Mouse (Mus musculus): ENCODE data around the gene Gm3435. TPM values are rescaled to one million over a fixed set of nuclear protein-coding genes. Genes with fewer than 3 reads are reported as not detected.
A peak's percentile ranks its signal among the peaks of the same experiment; 100 is the strongest.

Gm3435 gene
- polyA plus RNA-seq, 1 experiment from 2014 or later = 4.1 TPM

- CTCF ChIA-PET = interaction anchor here (1.7 kb wide), 1 partner anchor 10 kb away, joined by 7 read pairs; no protein-coding TSS in a partner anchor
- in situ Hi-C loops (cut with MboI; ENCODE audit: low pct_unique_long_range_greater_than_20kb) = loop anchor here (25.0 kb wide), 2 partner anchors 331 to 656 kb away; partner anchors contain the start of genes Chd1, Dll1 and Fam120b
- no peak for ATAC-seq
- no peak for TF ChIP-seq CTCF (IDR thresholded peaks at IDR 0.05)
- POLR2A ChIA-PET = no interaction called here
- DNase-seq (ENCODE audit: low read depth, low spot score) = no peak
- H3K27me3 ChIP-seq = no peaks in the 10 kb centered on the region
These were observed 45.9 kb downstream of the Gm3435 start for GRCm38 (mm10) chr17:15055925-15056324.

- in situ Hi-C loops (cut with MboI; ENCODE audit: low pct_unique_long_range_greater_than_20kb) = loop anchor here (25.0 kb wide), 2 partner anchors 329 to 654 kb away; partner anchors contain the start of genes Chd1, Dll1 and Fam120b
- no peak for DNase-seq (ENCODE audit: low read depth, low spot score)
- ATAC-seq = no peak
- H3K27me3 ChIP-seq = no peaks in the 10 kb centered on the region
- no peak for TF ChIP-seq CTCF (IDR thresholded peaks at IDR 0.05)
- POLR2A ChIA-PET = interaction anchor here (0.9 kb wide), 1 partner anchor 331 kb away, joined by 3 read pairs; no protein-coding TSS in a partner anchor
- CTCF ChIA-PET = interaction anchor here (1.4 kb wide), 1 partner anchor 400 kb away, joined by 3 read pairs; no protein-coding TSS in a partner anchor
These were observed 48.2 kb downstream of the Gm3435 start for GRCm38 (mm10) chr17:15058161-15058591.

GRCm38 (mm10) chr17:15059646-15060045 is 49.7 kb downstream of the Gm3435 start:
- H3K27me3 ChIP-seq = no peaks in the 10 kb centered on the region
- ATAC-seq (no peak), DNase-seq (ENCODE audit: low read depth, low spot score) (no peak)
- in situ Hi-C loops (cut with MboI; ENCODE audit: low pct_unique_long_range_greater_than_20kb) = loop anchor here (25.0 kb wide), 2 partner anchors 328 to 653 kb away; partner anchors contain the start of genes Chd1, Dll1 and Fam120b
- ChIA-PET POLR2A (no interaction called here), CTCF (no interaction called here)
- TF ChIP-seq CTCF (IDR thresholded peaks at IDR 0.05) = no peak

GRCm38 (mm10) chr17:15060356-15060755 is 50.4 kb downstream of the Gm3435 start:
- ChIA-PET POLR2A (no interaction called here), CTCF (no interaction called here)
- no peak for TF ChIP-seq CTCF (IDR thresholded peaks at IDR 0.05)
- no peaks in the 10 kb centered on the region for H3K27me3 ChIP-seq
- in situ Hi-C loops (cut with MboI; ENCODE audit: low pct_unique_long_range_greater_than_20kb) = loop anchor here (25.0 kb wide), 2 partner anchors 327 to 652 kb away; partner anchors contain the start of genes Chd1, Dll1 and Fam120b
- ATAC-seq = no peak
- no peak for DNase-seq (ENCODE audit: low read depth, low spot score)

- ChIA-PET CTCF (interaction anchor here (0.6 to 4.0 kb wide), 13 partner anchors 9 to 402 kb away, joined by 3 to 40 read pairs (median 5); partner anchors contain the start of genes Dll1 and Fam120b), POLR2A (interaction anchor here (0.6 to 0.8 kb wide), 2 partner anchors 308 to 312 kb away, joined by 3 read pairs; no protein-coding TSS in a partner anchor)
- TF ChIP-seq CTCF (IDR thresholded peaks at IDR 0.05) = peak; percentile 91
- in situ Hi-C loops (cut with MboI; ENCODE audit: low pct_unique_long_range_greater_than_20kb) = loop anchor here (25.0 kb wide), 2 partner anchors 322 to 647 kb away; partner anchors contain the start of genes Chd1, Dll1 and Fam120b
- ATAC-seq (peak; percentile 51), DNase-seq (ENCODE audit: low read depth, low spot score) (peak; percentile 22)
- H3K27me3 ChIP-seq = no peaks in the 10 kb centered on the region
These were observed 55.5 kb downstream of the Gm3435 start for GRCm38 (mm10) chr17:15065391-15066024.

- ChIA-PET POLR2A (interaction anchor here (0.6 kb wide), 1 partner anchor 311 kb away, joined by 3 read pairs; no protein-coding TSS in a partner anchor), CTCF (interaction anchor here (1.0 to 4.0 kb wide), 10 partner anchors 10 to 401 kb away, joined by 3 to 40 read pairs (median 7); partner anchors contain the start of genes Dll1 and Fam120b)
- ATAC-seq = no peak
- no peak for TF ChIP-seq CTCF (IDR thresholded peaks at IDR 0.05)
- in situ Hi-C loops (cut with MboI; ENCODE audit: low pct_unique_long_range_greater_than_20kb) = loop anchor here (25.0 kb wide), 2 partner anchors 321 to 646 kb away; partner anchors contain the start of genes Chd1, Dll1 and Fam120b
- H3K27me3 ChIP-seq = no peaks in the 10 kb centered on the region
- no peak for DNase-seq (ENCODE audit: low read depth, low spot score)
These were observed 56.1 kb downstream of the Gm3435 start for GRCm38 (mm10) chr17:15066066-15066465.

- DNase-seq (ENCODE audit: low read depth, low spot score) = no peak
- in situ Hi-C loops (cut with MboI; ENCODE audit: low pct_unique_long_range_greater_than_20kb) = loop anchor here (25.0 kb wide), 2 partner anchors 320 to 645 kb away; partner anchors contain the start of genes Chd1, Dll1 and Fam120b
- H3K27me3 ChIP-seq = no peaks in the 10 kb centered on the region
- ChIA-PET CTCF (interaction anchor here (1.2 to 4.0 kb wide), 6 partner anchors 22 to 400 kb away, joined by 3 to 40 read pairs (median 10); partner anchors contain the start of genes Dll1 and Fam120b), POLR2A (interaction anchor here (0.6 to 1.9 kb wide), 2 partner anchors 35 to 310 kb away, joined by 3 to 5 read pairs; no protein-coding TSS in a partner anchor)
- no peak for ATAC-seq
- TF ChIP-seq CTCF (IDR thresholded peaks at IDR 0.05) = no peak
These were observed 56.9 kb downstream of the Gm3435 start for GRCm38 (mm10) chr17:15066911-15067310.

- ATAC-seq = no peak
- in situ Hi-C loops (cut with MboI; ENCODE audit: low pct_unique_long_range_greater_than_20kb) = loop anchor here (25.0 kb wide), 2 partner anchors 319 to 644 kb away; partner anchors contain the start of genes Chd1, Dll1 and Fam120b
- POLR2A ChIA-PET = interaction anchor here (1.9 kb wide), 1 partner anchor 309 kb away, joined by 5 read pairs; no protein-coding TSS in a partner anchor
- DNase-seq (ENCODE audit: low read depth, low spot score) = no peak
- no peaks in the 10 kb centered on the region for H3K27me3 ChIP-seq
- TF ChIP-seq CTCF (IDR thresholded peaks at IDR 0.05) = no peak
- CTCF ChIA-PET = interaction anchor here (0.8 to 4.0 kb wide), 5 partner anchors 20 to 405 kb away, joined by 3 to 40 read pairs (median 3); partner anchors contain the start of gene Dll1
These were observed 58.2 kb downstream of the Gm3435 start for GRCm38 (mm10) chr17:15068040-15068792.

- no peak for TF ChIP-seq CTCF (IDR thresholded peaks at IDR 0.05)
- ATAC-seq = peak; percentile 25
- no peak for DNase-seq (ENCODE audit: low read depth, low spot score)
These were observed 59.1 kb downstream of the Gm3435 start for GRCm38 (mm10) chr17:15069124-15069523.

More at GRCm38 (mm10) chr17:15069124-15069523, 59.1 kb downstream of the Gm3435 start:
- ChIA-PET CTCF (interaction anchor here (1.2 kb wide), 1 partner anchor 45 kb away, joined by 3 read pairs; no protein-coding TSS in a partner anchor), POLR2A (no interaction called here)
- in situ Hi-C loops (cut with MboI; ENCODE audit: low pct_unique_long_range_greater_than_20kb) = loop anchor here (25.0 kb wide), 2 partner anchors 318 to 643 kb away; partner anchors contain the start of genes Chd1, Dll1 and Fam120b
- H3K27me3 ChIP-seq = no peaks in the 10 kb centered on the region

Other genes with a start within 250 kb of the Gm3435 start
- 5.7 TPM for gene Wdr27, start 67.0 kb upstream of the Gm3435 start, polyA plus RNA-seq (2021)
- 31.9 TPM for gene 1600012H06Rik, start 67.0 kb upstream of the Gm3435 start, polyA plus RNA-seq (2021)
- gene Phf10, start 48.9 kb upstream of the Gm3435 start, polyA plus RNA-seq (2021) = 71.5 TPM
- 14.5 TPM for gene 9030025P20Rik, start 31.7 kb upstream of the Gm3435 start, polyA plus RNA-seq (2021)
- gene Gm3417, start 31.4 kb upstream of the Gm3435 start, polyA plus RNA-seq (2021) = not detected
- gene Ermard, start 31.0 kb downstream of the Gm3435 start, polyA plus RNA-seq (2021) = 50.2 TPM
- gene Tcte3, start 31.3 kb downstream of the Gm3435 start, polyA plus RNA-seq (2021) = 0.19 TPM
- 1.5 TPM for gene Gm3448, start 31.4 kb downstream of the Gm3435 start, polyA plus RNA-seq (2021)